8 mouse cellular contexts compared by ENCODE assay signal in the genomic region with DNA sequence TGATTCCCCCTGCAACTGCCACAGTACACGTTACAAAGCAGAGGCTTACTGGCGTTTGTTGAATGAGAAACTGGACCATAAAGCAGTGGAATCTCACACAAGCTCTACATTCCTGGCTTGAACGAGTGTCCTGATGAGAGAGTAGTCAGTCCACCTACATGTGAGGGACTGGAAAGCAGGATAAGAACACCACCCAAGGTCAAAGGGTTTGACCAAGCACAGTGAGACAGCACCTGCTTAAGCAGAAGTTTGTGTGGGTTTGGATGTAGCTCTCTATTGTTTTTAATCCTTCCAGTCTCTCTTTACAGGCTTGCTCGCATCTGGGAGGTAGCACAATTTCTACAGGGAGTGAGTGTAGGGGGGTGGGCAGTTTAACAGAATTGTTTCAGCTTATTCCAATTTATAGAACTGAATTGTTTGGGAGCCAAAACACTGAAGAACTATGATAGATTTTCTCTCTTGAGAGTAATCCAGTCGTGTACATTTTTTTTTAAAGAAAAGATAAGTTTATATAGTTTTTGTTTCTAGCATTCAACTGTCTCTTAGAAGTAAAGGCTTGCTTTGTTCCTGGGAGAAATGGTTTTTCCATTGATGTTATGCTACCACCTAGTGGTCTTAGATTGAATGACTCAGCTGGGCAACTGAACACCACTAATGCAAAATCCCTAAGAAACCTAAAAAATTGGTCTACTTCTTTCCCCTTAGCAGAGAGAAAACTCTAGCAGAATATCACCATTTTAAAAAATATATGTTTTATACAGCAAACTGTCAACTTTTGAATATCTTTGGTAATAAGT.
DNase-seq lines count a peak whose midpoint lies in the region; ATAC-seq and TF ChIP-seq lines count a peak whose summit lies in the region.

No protein-coding gene starts in this region.

- no peaks in the 10 kb centered on the region for H3K27me3 ChIP-seq in CH12.LX (replicated peaks)
- no peaks in the 10 kb centered on the region for H3K27me3 ChIP-seq in hindbrain, embryonic 14.5 days (ENCODE audit: control insufficient read depth, insufficient read depth, low read length)
- H3K27me3 ChIP-seq in limb, embryonic 13.5 days, result peaks cover 34% of the 10 kb centered on the region

- H3K9ac ChIP-seq in CH12.LX (ENCODE audit: insufficient read depth, low read depth), result no peak overlapping the region
- H3K9ac ChIP-seq in hindbrain, embryonic 14.5 days, result no peak overlapping the region
- no peak overlapping the region for H3K9ac ChIP-seq in limb, embryonic 13.5 days

- H3K4me2 ChIP-seq in CH12.LX (ENCODE audit: insufficient read depth, low read depth, poor library complexity, severe bottlenecking), result no peak overlapping the region
- no peak overlapping the region for H3K4me2 ChIP-seq in hindbrain, embryonic 14.5 days (replicated peaks)
- no peak overlapping the region for H3K4me2 ChIP-seq in limb, embryonic 13.5 days (replicated peaks)

- no peaks in the 10 kb centered on the region for H3K36me3 ChIP-seq in CH12.LX (replicated peaks in 1 of 2; ENCODE audit: control insufficient read depth in 1 of 2, insufficient read depth in 1 of 2, low read length in 1 of 2)
- no peaks in the 10 kb centered on the region for H3K36me3 ChIP-seq in hindbrain, embryonic 14.5 days (replicated peaks; ENCODE audit: control insufficient read depth, insufficient read depth)
- no peaks in the 10 kb centered on the region for H3K36me3 ChIP-seq in limb, embryonic 13.5 days

- H3K27ac ChIP-seq in gastrocnemius, adult 2 months, result no peak overlapping the region
- H3K27ac ChIP-seq in CH12.LX (ENCODE audit: insufficient read depth, low read depth), result no peak overlapping the region
- H3K27ac ChIP-seq in hindbrain, embryonic 14.5 days, result no peak overlapping the region
- no peak overlapping the region for H3K27ac ChIP-seq in limb, embryonic 13.5 days

- H3K79me2 ChIP-seq in CH12.LX (replicated peaks; ENCODE audit: control insufficient read depth, extremely low read depth, insufficient read depth, poor library complexity, severe bottlenecking), result no peaks in the 10 kb centered on the region

- peak; percentile 72; the same call in 1 of the 2 replicates for ATAC-seq in hindbrain, embryonic 14.5 days (ENCODE audit: low FRiP score)
- ATAC-seq in limb, embryonic 13.5 days (ENCODE audit: low FRiP score, low read depth), result peak; percentile 78; the same call in 1 of the 2 replicates

- peaks cover 4% of the 10 kb centered on the region for H3K9me3 ChIP-seq in CH12.LX (replicated peaks; ENCODE audit: low read length)
- peaks cover under 1% of the 10 kb centered on the region; the same call in 1 of the 2 replicates for H3K9me3 ChIP-seq in hindbrain, embryonic 14.5 days (ENCODE audit: control insufficient read depth, low read length)
- H3K9me3 ChIP-seq in limb, embryonic 13.5 days, result peaks cover 3% of the 10 kb centered on the region; the same call in 1 of the 2 replicates

- H3K4me3 ChIP-seq in gastrocnemius, adult 2 months, result no peak overlapping the region
- H3K4me3 ChIP-seq in CH12.LX (replicated peaks in 1 of 3; ENCODE audit: low read depth in 2 of 3, low read length in 2 of 3, poor library complexity in 1 of 3), result no peak overlapping the region
- H3K4me3 ChIP-seq in hindbrain, embryonic 14.5 days (replicated peaks; ENCODE audit: low read length), result no peak overlapping the region
- H3K4me3 ChIP-seq in limb, embryonic 13.5 days, result no peak overlapping the region

- TF ChIP-seq RAD21 in CH12.LX (IDR thresholded peaks at IDR 0.05; ENCODE audit: low read depth, low read length), result peak; percentile 81

- dilution Hi-C loops in CH12.LX (cut with MboI; ENCODE audit: extremely low pct_ligation_motif_present, extremely low pct_unique_long_range_greater_than_20kb, low sequenced_read_pairs), result no loop called here

- H3K4me1 ChIP-seq in CH12.LX (ENCODE audit: control insufficient read depth in 1 of 2, insufficient read depth in 2 of 2), result no peaks in the 10 kb centered on the region
- 0 out of 2 replicates have a peak, but pooled peaks cover 3% of the 10 kb centered on the region for H3K4me1 ChIP-seq in hindbrain, embryonic 14.5 days (replicated peaks; ENCODE audit: control insufficient read depth, insufficient read depth, low read length)
- 0 out of 2 replicates have a peak, but pooled peaks cover 4% of the 10 kb centered on the region for H3K4me1 ChIP-seq in limb, embryonic 13.5 days

- intact Hi-C loops in gastrocnemius, adult 2 months (cut with DNase I), result no loop called here

- in situ Hi-C loops in CH12.LX (cut with MboI; ENCODE audit: low pct_ligation_motif_present, low pct_unique_long_range_greater_than_20kb, low sequenced_read_pairs), result loop anchor here (25.0 kb wide), 1 partner anchor 536 kb away; no protein-coding TSS in a partner anchor

- TF ChIP-seq EP300 in CH12.LX (IDR thresholded peaks at IDR 0.05; ENCODE audit: low read length), result no peak

- no peak for DNase-seq in gastrocnemius, adult 2 months
- DNase-seq in gastrocnemius, adult 8-10 months (ENCODE audit: low spot score in 2 of 2), result no peak
- DNase-seq in CH12.LX (ENCODE audit: extremely low read depth), result peak; percentile 29
- DNase-seq in cerebellum, adult 9-11 months, result peak; percentile 21
- DNase-seq in hindbrain, embryonic 14.5 days (ENCODE audit: low spot score), result peak; percentile 90
- DNase-seq in retina, postnatal 7 days (ENCODE audit: low read depth, low spot score), result peak; percentile 40
- DNase-seq in urinary bladder, postnatal 25 days (ENCODE audit: low spot score), result no peak

- TF ChIP-seq CTCF in gastrocnemius, adult 2 months (IDR thresholded peaks at IDR 0.05), result peak; percentile 81
- TF ChIP-seq CTCF in CH12.LX (conservative IDR thresholded peaks at IDR 0.05 in 1 of 2, IDR thresholded peaks at IDR 0.05 in 1 of 2; ENCODE audit: low read depth in 2 of 2, low read length in 2 of 2), result peak in 1 of 2 experiments; percentile 72; a peak in 2 of 4 replicates

- WGBS in hindbrain, embryonic 14.5 days, result 33% methylated on average over 5 of the region's 5 CpGs
- WGBS in limb, embryonic 13.5 days, result 25% methylated on average over 5 of the region's 5 CpGs

- no peak for TF ChIP-seq POLR2A in CH12.LX (IDR thresholded peaks at IDR 0.05; ENCODE audit: low read depth, low read length)

TF ChIP-seq in CH12.LX, 34 proteins besides CTCF, POLR2A, EP300 and RAD21:
- no peak for TF ChIP-seq MAFK (IDR thresholded peaks at IDR 0.05; ENCODE audit: insufficient replicate concordance, low read length)
- TF ChIP-seq SMC3 (IDR thresholded peaks at IDR 0.05; ENCODE audit: low read depth, low read length), result peak; percentile 54

Comparison
In these comparisons a context has a peak if more than half of its experiments do, and no peak if none do; other contexts are left out.
1. DNase-seq: peak in CH12.LX (single experiment), cerebellum, adult 9-11 months (single experiment), hindbrain, embryonic 14.5 days (single experiment) and retina, postnatal 7 days (single experiment); none in gastrocnemius, adult 2 months (single experiment), gastrocnemius, adult 8-10 months (0 of 2) and urinary bladder, postnatal 25 days (single experiment).